Mouse (Mus musculus): Measurements from ENCODE around the gene Gpr137c. TPM values are rescaled to one million over a fixed set of nuclear protein-coding genes. Genes with fewer than 3 reads are reported as not detected.
A peak's percentile ranks its signal among the peaks of the same experiment; 100 is the strongest.

Gene Gpr137c
- polyA plus RNA-seq, 1 experiment, result 1.7 TPM

GRCm38 (mm10) chr14:45239042-45239441, 19.5 kb downstream of the Gpr137c start:
- Histone ChIP-seq H3K27ac (ENCODE audit: insufficient read depth, low read depth, low read length) (no peak overlapping the region), H3K36me3 (ENCODE audit: control insufficient read depth, insufficient read depth, low read length) (no peaks in the 10 kb centered on the region), H3K27me3 (replicated peaks; ENCODE audit: control insufficient read depth, insufficient read depth, low read length) (no peaks in the 10 kb centered on the region), H3K4me3 (ENCODE audit: insufficient read depth, low read depth, low read length) (no peak overlapping the region), H3K4me1 (ENCODE audit: control insufficient read depth, insufficient read depth, low read length) (no peaks in the 10 kb centered on the region)
- TF ChIP-seq POLR2A (IDR thresholded peaks at IDR 0.05; ENCODE audit: low read depth, low read length) (no peak), CTCF (conservative IDR thresholded peaks at IDR 0.05; ENCODE audit: insufficient read depth, insufficient read length, low read depth, low read length) (no peak)
- DNase-seq, result no peak
- WGBS, result 71% methylated on average over 2 of the region's 2 CpGs

DNA sequence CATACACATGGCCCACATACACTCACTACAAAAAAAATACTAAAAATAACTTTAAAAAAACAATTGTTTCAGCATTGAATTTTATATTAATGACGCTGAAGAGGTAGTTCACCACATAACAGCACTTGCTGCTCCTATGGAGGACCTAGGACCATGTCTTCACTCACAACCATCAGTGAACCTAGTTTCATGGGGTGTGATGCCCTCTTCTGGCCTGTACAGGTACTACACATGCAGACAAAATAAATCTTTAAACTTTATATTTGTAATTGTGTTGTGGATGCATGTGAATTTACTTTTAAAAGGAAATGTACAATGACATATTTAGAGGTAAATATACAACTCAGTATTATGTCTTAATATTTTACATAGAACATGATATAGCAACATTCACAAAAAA, 22.1 kb downstream of the Gpr137c start:
- DNase-seq, result no peak
- Histone ChIP-seq H3K4me3 (ENCODE audit: insufficient read depth, low read depth, low read length) (no peak overlapping the region), H3K36me3 (ENCODE audit: control insufficient read depth, insufficient read depth, low read length) (no peaks in the 10 kb centered on the region), H3K27ac (ENCODE audit: insufficient read depth, low read depth, low read length) (no peak overlapping the region), H3K27me3 (replicated peaks; ENCODE audit: control insufficient read depth, insufficient read depth, low read length) (no peaks in the 10 kb centered on the region), H3K4me1 (ENCODE audit: control insufficient read depth, insufficient read depth, low read length) (no peaks in the 10 kb centered on the region)
- 53% methylated on average over 1 of the region's 1 CpGs for WGBS
- TF ChIP-seq CTCF (conservative IDR thresholded peaks at IDR 0.05; ENCODE audit: insufficient read depth, insufficient read length, low read depth, low read length) (peak; percentile 39), POLR2A (IDR thresholded peaks at IDR 0.05; ENCODE audit: low read depth, low read length) (no peak)

GRCm38 (mm10) chr14:45251548-45252076, 32.1 kb downstream of the Gpr137c start:
- no peak for DNase-seq
- H3K4me3 ChIP-seq (ENCODE audit: insufficient read depth, low read depth, low read length), result no peak overlapping the region
- H3K27me3 ChIP-seq (replicated peaks; ENCODE audit: control insufficient read depth, insufficient read depth, low read length), result no peaks in the 10 kb centered on the region
- no peaks in the 10 kb centered on the region for H3K4me1 ChIP-seq (ENCODE audit: control insufficient read depth, insufficient read depth, low read length)
- no peaks in the 10 kb centered on the region for H3K36me3 ChIP-seq (ENCODE audit: control insufficient read depth, insufficient read depth, low read length)
- WGBS, result 89% methylated on average over 4 of the region's 4 CpGs
- no peak overlapping the region for H3K27ac ChIP-seq (ENCODE audit: insufficient read depth, low read depth, low read length)
- TF ChIP-seq CTCF (conservative IDR thresholded peaks at IDR 0.05; ENCODE audit: insufficient read depth, insufficient read length, low read depth, low read length), result no peak
- TF ChIP-seq POLR2A (IDR thresholded peaks at IDR 0.05; ENCODE audit: low read depth, low read length), result no peak

- Histone ChIP-seq H3K27me3 (replicated peaks; ENCODE audit: control insufficient read depth, insufficient read depth, low read length) (no peaks in the 10 kb centered on the region), H3K4me3 (ENCODE audit: insufficient read depth, low read depth, low read length) (no peak overlapping the region), H3K36me3 (ENCODE audit: control insufficient read depth, insufficient read depth, low read length) (no peaks in the 10 kb centered on the region), H3K4me1 (ENCODE audit: control insufficient read depth, insufficient read depth, low read length) (no peaks in the 10 kb centered on the region), H3K27ac (ENCODE audit: insufficient read depth, low read depth, low read length) (no peak overlapping the region)
- no peak for DNase-seq
- WGBS, result 87% methylated on average over 3 of the region's 3 CpGs
- TF ChIP-seq POLR2A (IDR thresholded peaks at IDR 0.05; ENCODE audit: low read depth, low read length), result no peak
- no peak for TF ChIP-seq CTCF (conservative IDR thresholded peaks at IDR 0.05; ENCODE audit: insufficient read depth, insufficient read length, low read depth, low read length)
Measured at GRCm38 (mm10) chr14:45263831-45264592, 44.5 kb downstream of the Gpr137c start.

- TF ChIP-seq CTCF (conservative IDR thresholded peaks at IDR 0.05; ENCODE audit: insufficient read depth, insufficient read length, low read depth, low read length), result no peak
- no peak for TF ChIP-seq POLR2A (IDR thresholded peaks at IDR 0.05; ENCODE audit: low read depth, low read length)
- H3K27ac ChIP-seq (ENCODE audit: insufficient read depth, low read depth, low read length), result no peak overlapping the region
- no peak overlapping the region for H3K4me3 ChIP-seq (ENCODE audit: insufficient read depth, low read depth, low read length)
- H3K27me3 ChIP-seq (replicated peaks; ENCODE audit: control insufficient read depth, insufficient read depth, low read length), result no peaks in the 10 kb centered on the region
- 78% methylated on average over 6 of the region's 6 CpGs for WGBS
- DNase-seq, result no peak
- no peaks in the 10 kb centered on the region for H3K36me3 ChIP-seq (ENCODE audit: control insufficient read depth, insufficient read depth, low read length)
- H3K4me1 ChIP-seq (ENCODE audit: control insufficient read depth, insufficient read depth, low read length), result no peaks in the 10 kb centered on the region
Measured at GRCm38 (mm10) chr14:45275816-45276215, 56.3 kb downstream of the Gpr137c start.

- 86% methylated on average over 3 of the region's 3 CpGs for WGBS
- Histone ChIP-seq H3K36me3 (ENCODE audit: control insufficient read depth, insufficient read depth, low read length) (no peaks in the 10 kb centered on the region; the same call in 1 of the 2 replicates), H3K27ac (ENCODE audit: insufficient read depth, low read depth, low read length) (no peak overlapping the region), H3K4me1 (ENCODE audit: control insufficient read depth, insufficient read depth, low read length) (no peaks in the 10 kb centered on the region), H3K4me3 (ENCODE audit: insufficient read depth, low read depth, low read length) (no peak overlapping the region), H3K27me3 (replicated peaks; ENCODE audit: control insufficient read depth, insufficient read depth, low read length) (no peaks in the 10 kb centered on the region)
- TF ChIP-seq CTCF (conservative IDR thresholded peaks at IDR 0.05; ENCODE audit: insufficient read depth, insufficient read length, low read depth, low read length), result no peak
- no peak for TF ChIP-seq POLR2A (IDR thresholded peaks at IDR 0.05; ENCODE audit: low read depth, low read length)
- DNase-seq, result no peak
Measured at GRCm38 (mm10) chr14:45282066-45282465, 62.5 kb downstream of the Gpr137c start.

GRCm38 (mm10) chr14:45291608-45292007, 72.1 kb downstream of the Gpr137c start:
- no peaks in the 10 kb centered on the region for H3K4me1 ChIP-seq (ENCODE audit: control insufficient read depth, insufficient read depth, low read length)
- no peaks in the 10 kb centered on the region; the same call in none of the 2 replicates for H3K36me3 ChIP-seq (ENCODE audit: control insufficient read depth, insufficient read depth, low read length)
- no peak overlapping the region for H3K4me3 ChIP-seq (ENCODE audit: insufficient read depth, low read depth, low read length)
- no peak overlapping the region for H3K27ac ChIP-seq (ENCODE audit: insufficient read depth, low read depth, low read length)
- DNase-seq, result no peak
- WGBS, result 84% methylated on average over 4 of the region's 4 CpGs
- TF ChIP-seq CTCF (conservative IDR thresholded peaks at IDR 0.05; ENCODE audit: insufficient read depth, insufficient read length, low read depth, low read length) (no peak), POLR2A (IDR thresholded peaks at IDR 0.05; ENCODE audit: low read depth, low read length) (no peak)
- no peaks in the 10 kb centered on the region for H3K27me3 ChIP-seq (replicated peaks; ENCODE audit: control insufficient read depth, insufficient read depth, low read length)
